Mouse (Mus musculus) spleen, adult 18-20 months (tissue): ENCODE results near the gene Itpk1.

Experiments used
- DNase-seq, 2 experiments: peaks; one replicate each; pipeline ENCODE4 v3.0.0; 2022; ENCODE audit warnings: mixed read lengths in 2 of 2

Itpk1 gene

DNA sequence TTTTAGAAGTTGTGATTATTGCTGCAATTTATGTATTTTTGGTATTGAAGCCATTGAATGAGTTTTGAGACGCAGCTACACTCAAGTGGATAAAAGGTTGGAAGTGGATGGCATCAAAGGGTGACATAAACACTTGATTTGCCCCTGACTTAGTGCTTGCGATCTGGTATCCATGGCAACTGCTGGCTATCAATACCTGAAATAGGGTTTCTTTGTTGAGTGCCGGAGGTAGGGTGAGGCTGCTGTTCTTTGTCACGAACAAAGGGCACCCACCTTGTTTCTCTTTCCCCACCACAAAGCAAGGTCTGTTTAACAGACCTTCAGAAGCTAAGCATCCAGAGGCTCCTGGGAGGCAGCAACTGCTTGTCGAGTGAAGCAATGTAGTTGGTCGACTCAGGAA, 159.6 kb downstream of the Itpk1 start:
- DNase-seq, result no peak

DNA sequence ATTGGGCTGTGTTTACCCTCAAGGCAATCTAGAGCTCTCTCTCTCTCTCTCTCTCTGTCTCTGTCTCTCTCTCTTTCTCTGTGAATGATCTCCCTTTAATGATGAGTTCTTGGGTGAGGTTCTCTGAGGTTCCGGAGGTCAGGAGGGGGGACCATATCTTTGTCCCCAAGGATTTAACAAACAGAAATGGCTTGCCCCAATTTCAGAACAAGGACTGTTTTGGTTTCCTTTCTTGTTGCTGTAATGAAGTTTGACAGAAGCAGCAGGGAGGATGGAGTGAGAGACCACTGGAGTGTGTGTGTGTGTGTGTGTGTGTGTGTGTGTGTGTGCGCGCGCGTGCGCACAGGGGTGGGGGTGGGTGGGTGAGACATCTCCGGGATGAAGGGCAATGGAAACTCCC, 163.6 kb downstream of the Itpk1 start:
- DNase-seq, result no peak

DNA sequence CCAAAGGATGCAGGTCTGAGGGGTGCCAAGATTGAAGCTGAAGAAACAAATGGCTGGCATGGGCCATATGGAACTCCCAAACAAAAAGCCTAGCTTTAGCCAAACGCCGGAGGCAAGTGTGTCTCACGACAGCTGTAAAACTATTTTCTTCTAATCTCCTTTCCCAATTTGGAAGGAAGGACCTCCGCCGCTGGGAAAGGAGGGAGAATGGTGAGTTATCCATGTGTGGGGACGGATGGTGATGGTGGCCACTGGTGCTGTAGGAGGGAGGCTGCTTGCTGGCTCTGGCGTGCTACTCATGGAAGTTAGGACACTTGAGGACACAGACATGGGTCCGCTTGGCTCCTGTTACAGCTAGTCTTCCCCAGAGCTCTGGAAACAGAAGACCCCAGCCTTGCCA, 164.5 kb downstream of the Itpk1 start:
- no peak for DNase-seq

DNA sequence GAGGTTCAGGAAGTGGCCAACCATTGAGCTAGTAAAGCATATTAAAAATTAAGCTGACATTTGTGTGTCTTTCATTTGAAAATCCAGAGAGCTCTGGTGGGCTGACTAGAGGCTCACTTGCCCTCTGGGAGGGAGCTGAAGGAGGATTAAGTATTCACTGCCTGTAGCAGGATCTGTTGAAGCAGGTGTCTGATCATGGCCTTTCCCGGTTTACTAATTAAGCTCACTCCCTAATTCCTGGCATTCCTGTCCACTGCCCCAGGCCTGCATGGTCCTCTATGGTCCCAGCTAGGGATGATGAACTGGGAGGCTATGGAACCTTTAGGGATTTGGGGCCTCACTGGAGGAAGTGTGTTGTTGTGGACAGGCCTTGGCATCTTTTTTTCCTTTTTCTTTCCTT, 168.9 kb downstream of the Itpk1 start:
- DNase-seq, result no peak

DNA sequence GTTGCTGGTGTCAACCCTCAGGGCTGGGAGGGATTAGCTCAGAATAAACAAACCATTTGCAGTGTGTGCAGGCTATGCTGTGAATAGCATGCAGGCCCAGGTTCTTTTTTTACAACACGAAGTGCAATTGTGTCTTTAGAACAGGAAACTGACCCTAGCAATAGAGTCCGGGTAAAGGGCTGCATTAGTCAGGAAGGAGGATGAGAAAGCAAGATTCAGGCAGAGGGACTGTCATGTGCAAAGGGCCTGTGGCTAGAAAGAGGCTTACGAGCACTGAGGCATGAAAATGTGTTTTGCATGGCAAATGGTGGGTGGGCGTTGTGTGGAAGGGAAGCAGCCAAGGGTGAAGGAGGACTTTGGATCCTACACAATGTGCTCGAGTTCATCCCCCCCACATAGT, 176.7 kb downstream of the Itpk1 start:
- no peak for DNase-seq

DNA sequence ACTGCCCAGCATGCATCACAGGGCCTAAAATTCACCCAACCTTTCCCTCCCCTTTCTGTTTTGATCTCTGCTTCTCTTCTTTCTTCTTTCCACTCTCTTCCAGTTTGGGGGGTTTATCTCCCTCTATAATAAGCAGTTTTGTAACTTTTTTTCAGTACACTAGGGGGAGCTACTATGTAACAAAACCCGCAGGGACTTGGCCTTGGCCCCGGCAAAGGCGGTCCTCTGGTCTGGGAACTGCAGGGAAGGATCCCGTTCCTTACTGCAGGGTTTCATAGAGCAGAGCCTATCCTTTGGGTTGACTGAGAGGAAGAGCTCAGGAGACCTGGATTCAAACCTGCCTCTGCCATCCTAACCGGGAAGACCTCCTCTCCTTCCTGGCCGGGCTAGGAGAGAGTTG, 180.0 kb downstream of the Itpk1 start:
- no peak for DNase-seq

DNA sequence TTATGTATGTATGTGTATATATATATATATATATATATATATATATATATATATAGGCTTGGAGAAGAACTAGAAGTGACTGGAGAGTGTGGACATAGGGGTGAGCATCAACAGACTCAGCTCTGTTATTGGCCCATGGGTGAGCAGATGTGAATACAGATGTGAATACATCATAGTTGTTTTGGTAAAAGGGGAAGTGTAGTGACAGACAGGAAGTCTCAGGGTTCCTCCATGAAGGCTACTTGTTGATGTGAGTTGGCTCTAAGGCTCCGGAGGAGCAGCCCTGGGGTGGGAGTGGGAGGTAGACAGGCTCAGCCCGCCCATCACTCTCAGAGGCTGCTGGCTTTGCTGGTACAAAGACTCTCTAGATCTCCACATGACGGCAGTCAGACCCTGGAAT, 180.5 kb downstream of the Itpk1 start:
- DNase-seq, result no peak

DNA sequence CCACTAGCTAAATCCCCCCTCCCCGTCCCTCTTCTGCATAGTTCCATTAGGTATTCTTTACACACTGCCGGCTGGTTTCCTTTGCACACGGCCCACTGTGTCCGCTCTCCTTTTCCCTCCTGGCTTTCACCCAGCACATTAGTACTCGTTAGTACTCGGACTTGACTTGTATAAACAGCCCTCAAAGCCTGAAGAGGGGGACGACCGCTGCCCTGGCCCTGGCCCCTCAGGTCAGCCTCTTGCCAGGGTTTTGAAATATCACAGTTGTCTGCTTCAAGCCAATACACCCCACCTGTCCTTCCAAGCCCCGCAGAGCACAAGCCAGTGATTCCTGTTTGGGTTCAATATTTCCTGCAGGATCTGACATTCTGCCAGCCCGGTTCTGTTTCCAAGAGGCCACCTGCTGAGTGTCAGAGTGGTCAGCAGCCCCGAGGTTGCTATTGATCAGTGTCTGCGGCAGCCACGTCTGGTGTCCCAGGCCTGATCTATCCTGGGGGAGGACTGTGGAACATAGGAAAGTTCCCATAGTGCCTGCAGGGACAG, 182.9 kb downstream of the Itpk1 start:
- DNase-seq, result no peak

DNA sequence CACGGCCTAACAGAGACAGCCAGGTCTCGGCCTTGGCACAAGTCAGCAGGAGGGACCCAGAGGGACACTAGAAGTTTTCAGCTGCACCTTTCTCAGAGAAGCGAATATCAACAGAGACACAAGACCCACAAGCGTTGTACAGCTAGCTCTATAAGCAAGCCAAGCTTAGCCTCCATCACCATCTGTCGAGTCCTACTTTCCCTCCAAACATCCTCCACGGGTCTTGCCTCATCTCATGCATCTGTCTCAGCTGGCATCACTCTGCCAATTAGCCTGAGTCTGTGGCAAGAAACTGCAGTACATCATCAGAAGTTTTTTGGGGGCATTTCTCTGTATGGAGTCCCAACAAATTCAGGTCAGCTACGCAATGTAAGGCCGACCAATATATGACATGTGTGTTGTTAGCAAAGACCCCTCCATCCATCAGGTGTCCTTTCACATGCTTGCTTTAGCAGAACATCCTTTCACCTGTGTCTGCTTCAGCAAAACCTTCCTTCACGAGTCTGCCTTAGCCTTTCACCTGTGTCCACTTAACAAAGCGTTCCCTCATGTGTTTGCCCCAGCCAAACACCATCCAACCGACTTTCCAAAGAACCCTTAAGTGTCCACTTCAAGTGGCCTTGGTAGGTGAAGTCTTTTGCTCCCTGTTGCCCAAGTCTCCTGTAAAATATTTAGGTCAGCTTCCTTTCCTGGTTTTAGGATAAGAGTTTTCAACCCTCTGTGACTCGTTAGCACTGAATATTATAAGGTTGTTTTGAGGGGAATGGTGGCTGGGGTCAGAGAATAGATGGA, 184.6 kb downstream of the Itpk1 start:
- DNase-seq, result no peak
